Mouse (Mus musculus) CH12.LX (cell line): Measurements from ENCODE around the gene Dusp3. TPM values are rescaled to one million over a fixed set of nuclear protein-coding genes. Genes with fewer than 3 reads are reported as not detected.
"Not testable (repeated sequence)": the region's sequence is repeated elsewhere in the genome, so short reads cannot be mapped to it uniquely, and the experiment has no call there.

Experiments used
- DNase-seq: peaks from one replicate; pipeline ENCODE4 v3.0.0-alpha.2; 2013; ENCODE audit errors: extremely low read depth
- H3K27ac ChIP-seq: 2 replicates; pipeline ENCODE4 v1.5.1; 2012; ENCODE audit warnings: low read depth, mild to moderate bottlenecking, control low read depth, moderate library complexity; ENCODE audit not compliant: insufficient read depth
- H3K27me3 ChIP-seq: replicated peaks from 2 replicates; pipeline ENCODE3; 2012; ENCODE audit warnings: inconsistent platforms
- H3K36me3 ChIP-seq, 2 experiments: replicated peaks in 1 of 2; 2 replicates each; pipeline versions ENCODE3 to v1.6.1; 2012; ENCODE audit warnings: inconsistent platforms in 1 of 2, low read length in 1 of 2, mild to moderate bottlenecking in 1 of 2, mixed read lengths in 1 of 2, moderate library complexity in 1 of 2; ENCODE audit not compliant: control insufficient read depth in 1 of 2, insufficient read depth in 1 of 2
- H3K4me1 ChIP-seq, 2 experiments: 2 replicates each; pipeline ENCODE4 v1.6.1; 2012; ENCODE audit warnings: inconsistent platforms in 1 of 2, moderate library complexity in 1 of 2; ENCODE audit not compliant: insufficient read depth in 2 of 2, control insufficient read depth in 1 of 2
- H3K4me2 ChIP-seq: 2 replicates; pipeline ENCODE4 v1.6.1; 2012; ENCODE audit warnings: low read depth, mild to moderate bottlenecking, control low read depth; ENCODE audit not compliant: poor library complexity, insufficient read depth, severe bottlenecking
- H3K4me3 ChIP-seq, 3 experiments: fragments of 150-350 bp in 1 of 3; sonication (generic) in 1 of 3; replicated peaks in 1 of 3; 2 replicates each; pipeline versions ENCODE3 to v1.5.1; 2011 to 2012; ENCODE audit warnings: low read depth in 2 of 3, low read length in 2 of 3, mild to moderate bottlenecking in 2 of 3, moderate library complexity in 2 of 3, control low read depth in 1 of 3, improper control_type of control experiment in 1 of 3, inconsistent platforms in 1 of 3, mixed read lengths in 1 of 3; ENCODE audit not compliant: poor library complexity in 1 of 3
- H3K79me2 ChIP-seq: replicated peaks from 2 replicates; pipeline ENCODE4 v1.6.1; 2012; ENCODE audit warnings: mild to moderate bottlenecking, moderate library complexity; ENCODE audit not compliant: control insufficient read depth, poor library complexity, insufficient read depth, severe bottlenecking; ENCODE audit errors: extremely low read depth
- H3K9ac ChIP-seq: 2 replicates; pipeline ENCODE4 v1.6.1; 2012; ENCODE audit warnings: low read depth, mild to moderate bottlenecking, control low read depth, moderate library complexity; ENCODE audit not compliant: insufficient read depth
- H3K9me3 ChIP-seq: replicated peaks from 2 replicates; pipeline ENCODE3; 2012; ENCODE audit warnings: low read length, inconsistent platforms, mixed read lengths
- BHLHE40 ChIP-seq: IDR thresholded peaks from 2 replicates; pipeline ENCODE4 v1.6.1; 2011; ENCODE audit warnings: mild to moderate bottlenecking, low read depth, low read length, improper control_type of control experiment
- CHD1 ChIP-seq: IDR thresholded peaks from 2 replicates; pipeline ENCODE4 v1.6.1; 2012; ENCODE audit warnings: low read depth, low read length, improper control_type of control experiment, inconsistent platforms
- CHD2 ChIP-seq: IDR thresholded peaks from 2 replicates; pipeline ENCODE4 v1.6.1; 2011; ENCODE audit warnings: low read length, improper control_type of control experiment
- CTCF ChIP-seq, 2 experiments: IDR thresholded peaks in 1 of 2; conservative IDR thresholded peaks in 1 of 2; 2 replicates each; pipeline ENCODE4 v1.5.1; 2011 to 2012; ENCODE audit warnings: low read depth in 2 of 2, low read length in 2 of 2, improper control_type of control experiment in 1 of 2, inconsistent platforms in 1 of 2, mild to moderate bottlenecking in 1 of 2, moderate library complexity in 1 of 2
- E2F4 ChIP-seq: IDR thresholded peaks from 2 replicates; pipeline ENCODE4 v1.6.1; 2011; ENCODE audit warnings: low read depth, low read length, improper control_type of control experiment; ENCODE audit not compliant: insufficient replicate concordance
- ELF1 ChIP-seq: IDR thresholded peaks from 2 replicates; pipeline ENCODE4 v1.6.1; 2014; ENCODE audit warnings: low read depth, mild to moderate bottlenecking, inconsistent platforms, low read length, improper control_type of control experiment
- EP300 ChIP-seq: IDR thresholded peaks from 2 replicates; pipeline ENCODE4 v1.6.1; 2011; ENCODE audit warnings: low read length, improper control_type of control experiment
- ETS1 ChIP-seq: conservative IDR thresholded peaks from 2 replicates; pipeline ENCODE4 v1.6.1; 2012; ENCODE audit warnings: low read depth, mild to moderate bottlenecking, inconsistent platforms, low read length, improper control_type of control experiment, moderate library complexity
- GABPA ChIP-seq: IDR thresholded peaks from 2 replicates; pipeline ENCODE4 v1.6.1; 2012; ENCODE audit warnings: low read depth, low read length, improper control_type of control experiment, inconsistent platforms; ENCODE audit not compliant: insufficient replicate concordance
- HCFC1 ChIP-seq: IDR thresholded peaks from 2 replicates; pipeline ENCODE4 v1.6.1; 2012; ENCODE audit warnings: low read depth, mild to moderate bottlenecking, inconsistent platforms, low read length, improper control_type of control experiment
- IRF4 ChIP-seq: IDR thresholded peaks from 2 replicates; pipeline ENCODE4 v1.6.1; 2014; ENCODE audit warnings: low read depth, mild to moderate bottlenecking, inconsistent platforms, low read length, improper control_type of control experiment
- JUN ChIP-seq: IDR thresholded peaks from 2 replicates; pipeline ENCODE4 v1.6.1; 2011; ENCODE audit warnings: low read depth, mild to moderate bottlenecking, low read length, improper control_type of control experiment, moderate library complexity; ENCODE audit not compliant: insufficient read depth
- JUND ChIP-seq: conservative IDR thresholded peaks from 2 replicates; pipeline ENCODE4 v1.6.1; 2011; ENCODE audit warnings: low read depth, low read length, improper control_type of control experiment
- MAFK ChIP-seq: IDR thresholded peaks from 2 replicates; pipeline ENCODE4 v1.6.1; 2011; ENCODE audit warnings: low read length, improper control_type of control experiment; ENCODE audit not compliant: insufficient replicate concordance
- MEF2A ChIP-seq: IDR thresholded peaks from 2 replicates; pipeline ENCODE4 v1.6.1; 2014; ENCODE audit warnings: low read depth, mild to moderate bottlenecking, inconsistent platforms, low read length, improper control_type of control experiment, borderline replicate concordance
- MXI1 ChIP-seq: IDR thresholded peaks from 2 replicates; pipeline ENCODE4 v1.6.1; 2011; ENCODE audit warnings: mild to moderate bottlenecking, low read depth, low read length, improper control_type of control experiment
- NELFE ChIP-seq: IDR thresholded peaks from 2 replicates; pipeline ENCODE4 v1.6.1; 2011; ENCODE audit warnings: low read depth, low read length, improper control_type of control experiment
- NRF1 ChIP-seq: IDR thresholded peaks from 2 replicates; pipeline ENCODE4 v1.6.1; 2014; ENCODE audit warnings: low read depth, mild to moderate bottlenecking, inconsistent platforms, low read length, improper control_type of control experiment, moderate library complexity
- PAX5 ChIP-seq: IDR thresholded peaks from 2 replicates; pipeline ENCODE4 v1.6.1; 2012; ENCODE audit warnings: low read length, inconsistent platforms, mixed read lengths
- POLR2A ChIP-seq: IDR thresholded peaks from 2 replicates; pipeline ENCODE4 v1.6.1; 2011; ENCODE audit warnings: low read depth, mild to moderate bottlenecking, improper control_type of control experiment, low read length
- POLR2AphosphoS2 ChIP-seq: IDR thresholded peaks from 2 replicates; pipeline ENCODE4 v1.6.1; 2011; ENCODE audit warnings: low read depth, low read length, improper control_type of control experiment
- RAD21 ChIP-seq: IDR thresholded peaks from 2 replicates; pipeline ENCODE4 v1.6.1; 2011; ENCODE audit warnings: low read depth, mild to moderate bottlenecking, low read length, improper control_type of control experiment, moderate library complexity
- SIN3A ChIP-seq: IDR thresholded peaks from 2 replicates; pipeline ENCODE4 v1.6.1; 2012; ENCODE audit warnings: low read length, improper control_type of control experiment, inconsistent platforms
- SMC3 ChIP-seq: IDR thresholded peaks from 2 replicates; pipeline ENCODE4 v1.6.1; 2011; ENCODE audit warnings: low read depth, low read length, improper control_type of control experiment
- TBP ChIP-seq: conservative IDR thresholded peaks from 2 replicates; pipeline ENCODE4 v1.6.1; 2011; ENCODE audit warnings: low read depth, low read length, improper control_type of control experiment
- TCF12 ChIP-seq: IDR thresholded peaks from 2 replicates; pipeline ENCODE4 v1.6.1; 2014; ENCODE audit warnings: low read depth, mild to moderate bottlenecking, inconsistent platforms, low read length, improper control_type of control experiment
- USF1 ChIP-seq: IDR thresholded peaks from 2 replicates; pipeline ENCODE4 v1.6.1; 2014; ENCODE audit warnings: low read depth, mild to moderate bottlenecking, inconsistent platforms, low read length, improper control_type of control experiment
- ZC3H11A ChIP-seq: IDR thresholded peaks from 2 replicates; pipeline ENCODE4 v1.6.1; 2012; ENCODE audit warnings: low read depth, mild to moderate bottlenecking, inconsistent platforms, low read length, improper control_type of control experiment
- ZMIZ1 ChIP-seq: IDR thresholded peaks from 2 replicates; pipeline ENCODE4 v1.6.1; 2012; ENCODE audit warnings: low read depth, mild to moderate bottlenecking, inconsistent platforms, low read length, improper control_type of control experiment
- dilution Hi-C: fragments of 300-500 bp; cut with MboI; formaldehyde crosslinking; loops from 2 replicates; pipeline ENCODE4 v1.14.3; 2020; ENCODE audit warnings: low sequenced_read_pairs; ENCODE audit not compliant: extremely low pct_unique_long_range_greater_than_20kb, extremely low pct_ligation_motif_present
- in situ Hi-C: fragments of 300-500 bp; cut with MboI; formaldehyde crosslinking; loops from 3 replicates; pipeline ENCODE4 v1.14.3; 2019; ENCODE audit warnings: low sequenced_read_pairs, low pct_ligation_motif_present, low pct_unique_long_range_greater_than_20kb, mixed read lengths
- polyA plus RNA-seq: library from polyadenylated mRNA; unstranded; fragments of >175 nt; gene quantifications from 2 replicates; pipeline ENCODE4 v1.2.1, GENCODE M21; 2012; ENCODE audit warnings: low read depth; ENCODE audit not compliant: insufficient read length
- total RNA-seq, 2 experiments: library from RNA; depleted of rRNA; stranded (reverse); fragments of 300-350 nt in 1 of 2; fragments of >200 nt in 1 of 2; gene quantifications; 2 replicates each; pipeline ENCODE4 v1.2.3; 2012 to 2014

Dusp3 gene
- total and polyA plus RNA-seq, 3 experiments: 5.6 to 23.6 (median 20.8) TPM

- H3K9ac ChIP-seq, H3K4me3 ChIP-seq, DNase-seq, H3K9me3 ChIP-seq, H3K4me2 ChIP-seq, in situ Hi-C loops, H3K27ac ChIP-seq, dilution Hi-C loops, H3K79me2 ChIP-seq: not testable (repeated sequence)
- H3K4me1 ChIP-seq: peaks cover 14 to 40% of the 10 kb centered on the region in 2 experiments
- peak in 1 of 2 experiments; percentile 20; a peak in 2 of 4 replicates for TF ChIP-seq CTCF (conservative IDR thresholded peaks at IDR 0.05 in 1 of 2, IDR thresholded peaks at IDR 0.05 in 1 of 2; ENCODE audit: low read depth in 2 of 2, low read length in 2 of 2)
- H3K36me3 ChIP-seq: peaks cover 13 to 25% of the 10 kb centered on the region in 2 experiments
- peaks cover 48% of the 10 kb centered on the region for H3K27me3 ChIP-seq
These were observed 1.4 kb downstream of the Dusp3 start for GRCm38 (mm10) chr11:101985450-101985849.

- peaks cover 19 to 33% of the 10 kb centered on the region in 2 experiments for H3K36me3 ChIP-seq
- H3K9me3 ChIP-seq: no peaks in the 10 kb centered on the region
- H3K4me1 ChIP-seq: peaks cover 14 to 40% of the 10 kb centered on the region in 2 experiments
- peak within 1 kb of the TSS; percentile 72 for H3K9ac ChIP-seq
- peaks cover 39% of the 10 kb centered on the region for H3K27me3 ChIP-seq
- H3K4me3 ChIP-seq: peak within 1 kb of the TSS; percentile 54 to 78 (median 57)
- H3K4me2 ChIP-seq: peak within 1 kb of the TSS; percentile 83
- H3K27ac ChIP-seq: peak within 1 kb of the TSS; percentile 44
- dilution Hi-C loops: no loop called here
- DNase-seq: peak; percentile 99
- in situ Hi-C loops: no loop called here
- no peaks in the 10 kb centered on the region for H3K79me2 ChIP-seq
- no peak for TF ChIP-seq SMC3
- peak; percentile 29; the same call in 1 of the 2 replicates for TF ChIP-seq CHD2
- no peak for TF ChIP-seq POLR2AphosphoS2
- peak; percentile 92 for TF ChIP-seq SIN3A
- peak; percentile 50; the same call in 1 of the 2 replicates for TF ChIP-seq HCFC1
- TF ChIP-seq CHD1: no peak
- TF ChIP-seq ETS1: peak; percentile 96
- TF ChIP-seq ZMIZ1: peak; percentile 94
- TF ChIP-seq TCF12: peak; percentile 71
- peak; percentile 98 for TF ChIP-seq MXI1
- peak; percentile 65 for TF ChIP-seq GABPA
- TF ChIP-seq IRF4: peak; percentile 57; the same call in 1 of the 2 replicates
- TF ChIP-seq CTCF (conservative IDR thresholded peaks at IDR 0.05 in 1 of 2, IDR thresholded peaks at IDR 0.05 in 1 of 2; ENCODE audit: low read depth in 2 of 2, low read length in 2 of 2): 0 out of 4 replicates have a peak, but pooled peaks of 1 of the 2 experiments have one; percentile 13
- peak; percentile 97 for TF ChIP-seq BHLHE40
- 0 out of 2 replicates have a peak, but pooled peaks have one; percentile 36 for TF ChIP-seq EP300
- TF ChIP-seq PAX5: peak; percentile 81; the same call in 1 of the 2 replicates
- no peak for TF ChIP-seq MAFK
- TF ChIP-seq POLR2A: peak; percentile 72
- TF ChIP-seq NRF1: peak; percentile 62
- peak; percentile 86 for TF ChIP-seq ELF1
- TF ChIP-seq MEF2A: peak; percentile 92
- TF ChIP-seq E2F4: no peak
- TF ChIP-seq RAD21: no peak
- peak; percentile 72 for TF ChIP-seq NELFE
- TF ChIP-seq ZC3H11A: no peak
- peak; percentile 95 for TF ChIP-seq USF1
- TF ChIP-seq JUND: peak; percentile 32; the same call in 1 of the 2 replicates
- peak; percentile 80 for TF ChIP-seq JUN
- no peak; the same call in 1 of the 2 replicates for TF ChIP-seq TBP
These were observed 2.5 kb downstream of the Dusp3 start, which contains the start of gene Cfap97d1 for GRCm38 (mm10) chr11:101984054-101985025. Gene Cfap97d1, plus strand, starts transcription at chr11:101984279.
